Mouse (Mus musculus) E14TG2a.4 (cell line): ENCODE measurements around the gene Comtd1.

Experiments
- CTCF ChIP-seq: conservative IDR thresholded peaks from 2 replicates; pipeline ENCODE4 v1.5.1; 2014; ENCODE audit warnings: low read length
- NANOG ChIP-seq: IDR thresholded peaks from 2 replicates; pipeline ENCODE4 v1.6.1; 2014; ENCODE audit warnings: borderline replicate concordance, low read length, mixed read lengths
- POU5F1 ChIP-seq: IDR thresholded peaks from 2 replicates; pipeline ENCODE4 v1.6.1; 2014; ENCODE audit warnings: low read length, borderline replicate concordance

GRCm38 (mm10) chr14:21866816-21867215, 18.0 kb upstream of the Comtd1 start:
- TF ChIP-seq CTCF = no peak
- no peak for TF ChIP-seq POU5F1
- no peak for TF ChIP-seq NANOG
